Mouse (Mus musculus) heart, embryonic 16.5 days (tissue): Measurements from ENCODE around the gene Gpr162. TPM values are rescaled to one million over a fixed set of nuclear protein-coding genes. Genes with fewer than 3 reads are reported as not detected.
A peak's percentile ranks its signal among the peaks of the same experiment; 100 is the strongest.

Experiments
- ATAC-seq: fragments of 200-750 bp; cut with Nextera tagmentation; replicated peaks from 2 replicates; pipeline ENCODE4 v1.8.0; 2017; ENCODE audit warnings: moderate number of reproducible peaks; ENCODE audit not compliant: insufficient read depth, low FRiP score; ENCODE audit errors: extremely low read depth
- H3K27ac ChIP-seq: fragments of 300-500 bp; sonication (generic); 2 replicates; pipeline ENCODE4 v1.5.1; 2014; ENCODE audit warnings: mild to moderate bottlenecking, low read length, control low read depth, moderate library complexity
- H3K27me3 ChIP-seq: fragments of 300-500 bp; sonication (generic); 2 replicates; pipeline ENCODE4 v1.6.1; 2014; ENCODE audit warnings: low read length, mixed read lengths; ENCODE audit not compliant: control insufficient read depth, insufficient read depth
- H3K36me3 ChIP-seq: fragments of 300-500 bp; sonication (generic); 2 replicates; pipeline ENCODE4 v1.6.1; 2014; ENCODE audit not compliant: control insufficient read depth, insufficient read depth
- H3K4me1 ChIP-seq: fragments of 300-500 bp; sonication (generic); 2 replicates; pipeline ENCODE4 v1.6.1; 2014; ENCODE audit warnings: low read length, mixed read lengths; ENCODE audit not compliant: control insufficient read depth, insufficient read depth
- H3K4me2 ChIP-seq: fragments of 300-500 bp; sonication (generic); 2 replicates; pipeline ENCODE4 v1.6.1; 2014; ENCODE audit warnings: low read depth, mild to moderate bottlenecking, control low read depth, low read length
- H3K4me3 ChIP-seq: fragments of 300-500 bp; sonication (generic); 2 replicates; pipeline ENCODE4 v1.5.1; 2014; ENCODE audit warnings: mild to moderate bottlenecking, control low read depth, low read length
- H3K9ac ChIP-seq: fragments of 300-500 bp; sonication (generic); 2 replicates; pipeline ENCODE4 v1.6.1; 2014; ENCODE audit warnings: low read length, control low read depth
- H3K9me3 ChIP-seq: fragments of 300-500 bp; sonication (generic); replicated peaks from 2 replicates; pipeline ENCODE4 v1.6.1; 2016; ENCODE audit warnings: low read length; ENCODE audit not compliant: control insufficient read depth
- WGBS: fragments of 180-500 bp; shearing (Covaris S2); extraction: QIAGEN DNeasy Blood & Tissue Kit; methylation state at CpG from one replicate; pipeline ENCODE4 v1.1.7; 2014; 5-methylcytosine and 5-hydroxymethylcytosine counted together
- polyA plus RNA-seq: library from polyadenylated mRNA; unstranded; fragments of >200 nt; fragmentation: Nextera tagmentation; extraction: Ambion mirVana; gene quantifications from 2 replicates; pipeline ENCODE4 v1.2.1, GENCODE M21; 2015

Gpr162 gene
- polyA plus RNA-seq, 1 experiment from 2014 or later = 2.7 TPM

GRCm38 (mm10) chr6:124856321-124856720 is 7.5 kb downstream of the Gpr162 start:
- ATAC-seq = no peak
- Histone ChIP-seq H3K4me2 (peak overlapping the region; percentile 91), H3K9me3 (no peaks in the 10 kb centered on the region), H3K36me3 (no peaks in the 10 kb centered on the region), H3K4me1 (peaks cover 19% of the 10 kb centered on the region), H3K9ac (peak overlapping the region; percentile 91), H3K27ac (peak overlapping the region; percentile 66; the same call in 1 of the 2 replicates), H3K27me3 (peaks cover 22% of the 10 kb centered on the region), H3K4me3 (peak overlapping the region; percentile 65)
- 12% methylated on average over 12 of the region's 14 CpGs for WGBS

- H3K9ac ChIP-seq = 0 out of 2 replicates have a peak overlapping the region, but pooled peaks have one; percentile 9
- H3K9me3 ChIP-seq = no peaks in the 10 kb centered on the region
- no peak overlapping the region for H3K4me2 ChIP-seq
- WGBS = 57% methylated on average over 12 of the region's 12 CpGs
- H3K4me3 ChIP-seq = no peak overlapping the region
- no peaks in the 10 kb centered on the region for H3K36me3 ChIP-seq
- peaks cover 17% of the 10 kb centered on the region for H3K27me3 ChIP-seq
- H3K27ac ChIP-seq = no peak overlapping the region
- ATAC-seq = no peak
- H3K4me1 ChIP-seq = peaks cover 19% of the 10 kb centered on the region
Observed at GRCm38 (mm10) chr6:124854647-124855046, 9.1 kb downstream of the Gpr162 start.

GRCm38 (mm10) chr6:124850535-124850934 is 13.2 kb downstream of the Gpr162 start:
- Histone ChIP-seq H3K4me2 (no peak overlapping the region), H3K4me1 (peaks cover 10% of the 10 kb centered on the region; the same call in 1 of the 2 replicates), H3K9me3 (no peaks in the 10 kb centered on the region), H3K27me3 (no peaks in the 10 kb centered on the region), H3K27ac (no peak overlapping the region), H3K4me3 (no peak overlapping the region), H3K9ac (no peak overlapping the region), H3K36me3 (no peaks in the 10 kb centered on the region)
- no peak for ATAC-seq
- WGBS = 47% methylated on average over 8 of the region's 8 CpGs

- 9% methylated on average over 9 of the region's 9 CpGs for WGBS
- no peak overlapping the region for H3K4me2 ChIP-seq
- H3K9ac ChIP-seq = no peak overlapping the region
- peak; percentile 79 for ATAC-seq
- peaks cover 3% of the 10 kb centered on the region; the same call in 1 of the 2 replicates for H3K4me1 ChIP-seq
- H3K36me3 ChIP-seq = peaks cover 8% of the 10 kb centered on the region; the same call in 1 of the 2 replicates
- no peaks in the 10 kb centered on the region for H3K27me3 ChIP-seq
- no peak overlapping the region for H3K4me3 ChIP-seq
- no peaks in the 10 kb centered on the region for H3K9me3 ChIP-seq
- no peak overlapping the region for H3K27ac ChIP-seq
Observed at GRCm38 (mm10) chr6:124847305-124847704, 16.5 kb downstream of the Gpr162 start.

- peak within 1 kb of the TSS; percentile 20; the same call in 1 of the 2 replicates for H3K27ac ChIP-seq
- no peak within 1 kb of the TSS for H3K4me3 ChIP-seq
Observed at GRCm38 (mm10) chr6:124840241-124841167, 23.3 kb downstream of the Gpr162 start, which contains the start of gene Gnb3. Gene Gnb3 (minus strand): TSS chr6:124840275.

GRCm38 (mm10) chr6:124839805-124840204 is 24.0 kb downstream of the Gpr162 start:
- peak; percentile 30; the same call in 1 of the 2 replicates for ATAC-seq
- H3K4me2 ChIP-seq = peak overlapping the region; percentile 7; the same call in 1 of the 2 replicates
- H3K27ac ChIP-seq = peak overlapping the region; percentile 20; the same call in 1 of the 2 replicates
- H3K4me3 ChIP-seq = no peak overlapping the region
- peaks cover 18% of the 10 kb centered on the region for H3K4me1 ChIP-seq
- no peaks in the 10 kb centered on the region for H3K27me3 ChIP-seq
- H3K9ac ChIP-seq = peak overlapping the region; percentile 49
- peaks cover 11% of the 10 kb centered on the region; the same call in 1 of the 2 replicates for H3K36me3 ChIP-seq
- WGBS = 10% methylated on average over 8 of the region's 8 CpGs
- H3K9me3 ChIP-seq = no peaks in the 10 kb centered on the region

More at GRCm38 (mm10) chr6:124840241-124841167, 23.3 kb downstream of the Gpr162 start, which contains the start of gene Gnb3:
- H3K9me3 ChIP-seq = no peaks in the 10 kb centered on the region
- peaks cover 10% of the 10 kb centered on the region; the same call in 1 of the 2 replicates for H3K36me3 ChIP-seq
- 18% methylated on average over 15 of the region's 15 CpGs for WGBS
- H3K4me2 ChIP-seq = peak within 1 kb of the TSS; percentile 7; the same call in 1 of the 2 replicates
- H3K4me1 ChIP-seq = peaks cover 18% of the 10 kb centered on the region
- peak within 1 kb of the TSS; percentile 49 for H3K9ac ChIP-seq
- no peaks in the 10 kb centered on the region for H3K27me3 ChIP-seq
- peak; percentile 70 for ATAC-seq

GRCm38 (mm10) chr6:124836411-124836810 is 27.4 kb downstream of the Gpr162 start:
- 63% methylated on average over 7 of the region's 7 CpGs for WGBS
- ATAC-seq = no peak
- Histone ChIP-seq H3K4me1 (peaks cover 18% of the 10 kb centered on the region), H3K9ac (0 out of 2 replicates have a peak overlapping the region, but pooled peaks have one; percentile 10), H3K4me2 (no peak overlapping the region), H3K27ac (no peak overlapping the region), H3K36me3 (peaks cover 15% of the 10 kb centered on the region; the same call in 1 of the 2 replicates), H3K4me3 (no peak overlapping the region), H3K27me3 (no peaks in the 10 kb centered on the region), H3K9me3 (no peaks in the 10 kb centered on the region)

GRCm38 (mm10) chr6:124835531-124835930 is 28.3 kb downstream of the Gpr162 start:
- 59% methylated on average over 10 of the region's 10 CpGs for WGBS

More at GRCm38 (mm10) chr6:124835531-124835930, 28.3 kb downstream of the Gpr162 start:
- H3K27me3 ChIP-seq = no peaks in the 10 kb centered on the region
- no peaks in the 10 kb centered on the region for H3K9me3 ChIP-seq
- H3K36me3 ChIP-seq = peaks cover 13% of the 10 kb centered on the region; the same call in 1 of the 2 replicates
- peaks cover 22% of the 10 kb centered on the region for H3K4me1 ChIP-seq
- H3K4me3 ChIP-seq = no peak overlapping the region
- no peak overlapping the region for H3K4me2 ChIP-seq
- no peak overlapping the region for H3K27ac ChIP-seq
- ATAC-seq = no peak
- no peak overlapping the region for H3K9ac ChIP-seq
